Mouse (Mus musculus): ENCODE measurements around the gene Gapdhs.

DNA sequence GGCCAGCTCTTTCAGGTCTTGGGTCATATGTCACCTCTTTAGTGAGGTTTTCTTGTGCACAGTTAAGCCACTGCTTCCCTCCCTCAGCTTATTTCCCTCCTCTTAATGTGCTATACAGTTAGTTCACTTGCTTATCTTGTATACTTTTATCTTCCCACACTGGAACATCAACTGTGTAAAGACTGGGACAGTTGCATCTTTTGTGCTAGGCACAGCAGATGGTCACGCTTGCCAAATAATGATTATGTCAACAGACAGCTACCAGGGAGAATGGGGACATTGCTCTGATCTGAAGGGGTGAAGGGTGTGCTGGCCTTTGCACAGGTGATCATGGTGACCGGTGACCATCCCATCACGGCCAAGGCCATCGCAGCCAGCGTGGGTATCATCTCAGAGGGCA lies 23.8 kb downstream of the Gapdhs start:
- TF ChIP-seq POLR2A (IDR thresholded peaks at IDR 0.05; ENCODE audit: control insufficient read depth, low read depth, low read length) (no peak), CTCF (IDR thresholded peaks at IDR 0.05; ENCODE audit: control insufficient read depth, insufficient read depth, insufficient replicate concordance, low read depth, low read length) (no peak)
